Mouse (Mus musculus): ENCODE results near the gene Mgat5. TPM values are rescaled to one million over a fixed set of nuclear protein-coding genes. Genes with fewer than 3 reads are reported as not detected.
A peak's percentile ranks its signal among the peaks of the same experiment; 100 is the strongest.

Mgat5 gene
- polyA plus RNA-seq, 1 experiment from 2014 or later = 12.6 TPM

DNA sequence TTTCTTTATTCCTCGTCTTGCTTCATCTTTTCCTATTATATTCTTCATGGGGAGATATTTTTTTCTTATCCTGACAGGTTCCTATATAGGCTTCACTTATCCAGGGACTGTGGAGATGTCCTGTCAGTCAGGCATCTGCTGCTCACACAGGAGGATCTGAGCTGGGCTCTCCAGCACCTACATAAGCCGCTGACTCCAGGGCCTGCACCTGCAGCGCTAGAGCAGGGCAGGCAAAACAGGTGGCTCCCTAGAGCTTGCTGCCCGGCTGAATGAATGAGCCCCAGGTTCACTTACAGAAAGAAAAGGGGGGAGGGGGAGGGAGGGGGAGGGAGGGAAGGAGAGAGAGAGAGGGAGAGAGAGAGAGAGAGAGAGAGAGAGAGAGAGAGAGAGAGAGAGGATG lies 175.3 kb downstream of the Mgat5 start:
- no peak overlapping the region for H3K27ac ChIP-seq (replicated peaks)
- H3K27me3 ChIP-seq = no peaks in the 10 kb centered on the region
- no peak for ATAC-seq (replicated peaks)
- peaks cover 8% of the 10 kb centered on the region; the same call in 1 of the 2 replicates for H3K36me3 ChIP-seq
- H3K9me3 ChIP-seq = no peaks in the 10 kb centered on the region
- H3K4me3 ChIP-seq = no peak overlapping the region
- H3K4me2 ChIP-seq (replicated peaks) = no peak overlapping the region
- H3K9ac ChIP-seq (replicated peaks) = no peak overlapping the region
- 25% methylated on average over 4 of the region's 4 CpGs for WGBS
- peaks cover 21% of the 10 kb centered on the region for H3K4me1 ChIP-seq

- peak overlapping the region; percentile 48 for H3K27ac ChIP-seq (replicated peaks)
These were observed 176.1 kb downstream of the Mgat5 start for GRCm38 (mm10) chr1:127380749-127381501.

GRCm38 (mm10) chr1:127383071-127383470 lies 178.3 kb downstream of the Mgat5 start:
- no peak for ATAC-seq (replicated peaks)
- Histone ChIP-seq H3K4me1 (peaks cover 21% of the 10 kb centered on the region), H3K4me3 (no peak overlapping the region), H3K27me3 (no peaks in the 10 kb centered on the region), H3K9ac (replicated peaks) (no peak overlapping the region), H3K27ac (replicated peaks) (no peak overlapping the region), H3K9me3 (no peaks in the 10 kb centered on the region), H3K4me2 (replicated peaks) (no peak overlapping the region), H3K36me3 (peaks cover 20% of the 10 kb centered on the region; the same call in 1 of the 2 replicates)
- 82% methylated on average over 7 of the region's 7 CpGs for WGBS

More at GRCm38 (mm10) chr1:127380749-127381501, 176.1 kb downstream of the Mgat5 start:
- Histone ChIP-seq H3K4me3 (no peak overlapping the region), H3K9me3 (no peaks in the 10 kb centered on the region), H3K4me1 (peaks cover 21% of the 10 kb centered on the region), H3K27me3 (no peaks in the 10 kb centered on the region), H3K9ac (replicated peaks) (no peak overlapping the region), H3K4me2 (replicated peaks) (no peak overlapping the region), H3K36me3 (peaks cover 11% of the 10 kb centered on the region; the same call in 1 of the 2 replicates)
- peak; percentile 65 for ATAC-seq (replicated peaks)
- WGBS = 41% methylated on average over 13 of the region's 13 CpGs

DNA sequence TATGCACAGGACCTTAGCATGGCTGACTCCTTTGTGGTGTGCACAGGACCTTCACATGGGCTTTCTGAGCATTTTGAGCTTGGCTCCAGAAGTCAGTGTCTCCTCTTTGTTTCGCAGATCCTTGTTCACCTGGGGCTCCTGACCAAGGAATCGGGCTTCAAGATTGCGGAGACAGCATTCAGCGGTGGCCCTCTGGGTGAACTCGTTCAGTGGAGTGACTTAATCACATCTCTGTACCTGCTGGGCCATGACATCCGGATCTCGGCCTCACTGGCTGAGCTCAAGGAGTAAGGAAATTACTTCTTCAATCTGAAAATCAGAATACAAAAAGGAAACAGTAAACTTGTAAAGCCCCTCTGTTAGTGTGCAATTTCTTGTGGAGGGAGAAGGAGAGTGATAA lies 182.4 kb downstream of the Mgat5 start:
- 82% methylated on average over 7 of the region's 7 CpGs for WGBS

GRCm38 (mm10) chr1:127387661-127388060 lies 182.8 kb downstream of the Mgat5 start:
- peaks cover 41% of the 10 kb centered on the region for H3K36me3 ChIP-seq

More for the DNA sequence above, 182.4 kb downstream of the Mgat5 start:
- no peak overlapping the region for H3K9ac ChIP-seq (replicated peaks)
- no peaks in the 10 kb centered on the region for H3K27me3 ChIP-seq
- no peak overlapping the region for H3K4me3 ChIP-seq
- no peak overlapping the region for H3K4me2 ChIP-seq (replicated peaks)
- no peak for ATAC-seq (replicated peaks)
- peaks cover 41% of the 10 kb centered on the region for H3K36me3 ChIP-seq
- H3K9me3 ChIP-seq = no peaks in the 10 kb centered on the region
- peaks cover 7% of the 10 kb centered on the region; the same call in 1 of the 2 replicates for H3K4me1 ChIP-seq
- no peak overlapping the region for H3K27ac ChIP-seq (replicated peaks)

GRCm38 (mm10) chr1:127394716-127395115 lies 189.9 kb downstream of the Mgat5 start:
- Histone ChIP-seq H3K4me3 (no peak overlapping the region), H3K9ac (replicated peaks) (no peak overlapping the region), H3K4me2 (replicated peaks) (no peak overlapping the region), H3K27ac (replicated peaks) (no peak overlapping the region), H3K9me3 (no peaks in the 10 kb centered on the region), H3K27me3 (no peaks in the 10 kb centered on the region), H3K4me1 (no peaks in the 10 kb centered on the region; the same call in 1 of the 2 replicates), H3K36me3 (peaks cover 24% of the 10 kb centered on the region)
- WGBS = 85% methylated on average over 2 of the region's 2 CpGs
- ATAC-seq (replicated peaks) = no peak

More at GRCm38 (mm10) chr1:127387661-127388060, 182.8 kb downstream of the Mgat5 start:
- no peaks in the 10 kb centered on the region for H3K27me3 ChIP-seq
- no peak for ATAC-seq (replicated peaks)
- no peak overlapping the region for H3K9ac ChIP-seq (replicated peaks)
- WGBS = 88% methylated on average over 9 of the region's 9 CpGs
- H3K4me3 ChIP-seq = no peak overlapping the region
- no peak overlapping the region for H3K4me2 ChIP-seq (replicated peaks)
- no peaks in the 10 kb centered on the region for H3K9me3 ChIP-seq
- H3K4me1 ChIP-seq = peaks cover 7% of the 10 kb centered on the region; the same call in 1 of the 2 replicates
- no peak overlapping the region for H3K27ac ChIP-seq (replicated peaks)

- no peak for ATAC-seq (replicated peaks)
- H3K27ac ChIP-seq (replicated peaks) = no peak overlapping the region
- 85% methylated on average over 5 of the region's 5 CpGs for WGBS
- no peaks in the 10 kb centered on the region for H3K9me3 ChIP-seq
- no peaks in the 10 kb centered on the region for H3K27me3 ChIP-seq
- H3K4me2 ChIP-seq (replicated peaks) = no peak overlapping the region
- no peak overlapping the region for H3K9ac ChIP-seq (replicated peaks)
- H3K4me1 ChIP-seq = no peaks in the 10 kb centered on the region; the same call in 1 of the 2 replicates
- no peak overlapping the region for H3K4me3 ChIP-seq
- peaks cover 15% of the 10 kb centered on the region for H3K36me3 ChIP-seq
These were observed 190.9 kb downstream of the Mgat5 start for GRCm38 (mm10) chr1:127395724-127396123.

DNA sequence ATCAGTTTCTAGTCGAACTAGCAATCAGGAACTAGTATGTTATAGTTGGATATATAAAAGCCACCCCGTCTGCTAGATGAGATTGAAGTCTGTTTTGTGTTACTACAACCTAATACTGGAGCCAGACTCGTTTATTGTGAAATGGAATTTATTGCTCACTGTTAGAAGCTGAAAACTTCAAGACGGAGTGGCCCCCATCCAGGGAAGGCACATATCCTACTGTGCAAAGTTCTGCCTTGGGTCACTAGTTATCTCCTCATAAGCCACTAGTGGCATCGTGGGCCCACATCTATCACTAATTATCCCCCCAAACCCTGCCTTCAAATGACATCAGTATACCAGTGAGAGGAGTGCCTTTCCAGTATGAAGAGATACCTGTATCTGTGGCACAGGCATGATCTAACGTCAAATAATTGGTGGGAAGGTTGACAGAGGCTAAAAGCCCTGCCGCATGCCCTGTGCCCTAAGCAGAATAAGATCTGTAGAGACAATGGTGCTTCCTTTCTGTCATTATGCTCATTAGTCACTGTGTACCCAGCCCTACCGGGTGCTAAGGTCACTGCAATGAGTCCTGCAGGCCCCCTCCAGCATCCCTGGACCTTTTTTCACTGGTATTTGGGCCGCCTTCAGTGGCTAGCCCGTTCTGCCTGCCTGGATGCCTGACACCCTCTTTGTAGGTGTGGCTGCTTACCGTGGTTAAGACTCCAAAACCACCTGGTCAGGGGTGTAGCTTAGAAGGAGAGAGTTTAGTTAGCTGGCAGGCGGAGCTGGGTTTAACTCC lies 191.9 kb downstream of the Mgat5 start:
- no peaks in the 10 kb centered on the region for H3K9me3 ChIP-seq
- H3K27me3 ChIP-seq = no peaks in the 10 kb centered on the region
- H3K36me3 ChIP-seq = peaks cover 4% of the 10 kb centered on the region
- no peak overlapping the region for H3K27ac ChIP-seq (replicated peaks)
- H3K4me2 ChIP-seq (replicated peaks) = no peak overlapping the region
- no peak overlapping the region for H3K9ac ChIP-seq (replicated peaks)
- no peak overlapping the region for H3K4me3 ChIP-seq
- whole genome bisulfite sequencing = 80% methylated on average over 12 of the region's 12 CpGs
- no peak for ATAC-seq (replicated peaks)
- no peaks in the 10 kb centered on the region; the same call in 1 of the 2 replicates for H3K4me1 ChIP-seq

- no peak overlapping the region for H3K4me2 ChIP-seq (replicated peaks)
- H3K27me3 ChIP-seq = no peaks in the 10 kb centered on the region
- H3K9me3 ChIP-seq = no peaks in the 10 kb centered on the region
- H3K36me3 ChIP-seq = peaks cover 4% of the 10 kb centered on the region
- WGBS = 75% methylated on average over 13 of the region's 13 CpGs
- no peaks in the 10 kb centered on the region; the same call in 1 of the 2 replicates for H3K4me1 ChIP-seq
- no peak overlapping the region for H3K4me3 ChIP-seq
- no peak overlapping the region for H3K9ac ChIP-seq (replicated peaks)
- no peak for ATAC-seq (replicated peaks)
- H3K27ac ChIP-seq (replicated peaks) = no peak overlapping the region
These were observed 192.6 kb downstream of the Mgat5 start for GRCm38 (mm10) chr1:127397396-127397795.

DNA sequence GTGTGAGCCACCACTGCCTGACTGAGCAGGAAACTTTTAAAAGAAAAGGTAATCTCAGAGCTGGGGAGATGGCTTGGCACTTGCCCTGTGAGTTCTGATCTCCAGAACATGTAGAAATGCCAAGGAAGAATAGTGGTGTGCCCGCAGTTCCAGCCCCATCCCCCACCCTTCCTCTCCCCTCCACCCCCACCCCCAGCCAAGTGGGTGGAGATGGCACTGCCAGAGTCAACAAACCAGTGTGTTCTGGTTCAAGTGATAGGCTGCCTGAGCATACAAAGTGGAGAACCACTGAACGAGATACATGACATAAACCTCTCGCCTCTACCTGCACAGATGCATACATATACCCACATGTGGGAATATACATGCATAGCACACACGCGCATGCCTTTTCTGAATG lies 193.4 kb downstream of the Mgat5 start:
- 93% methylated on average over 5 of the region's 5 CpGs for WGBS
- H3K9me3 ChIP-seq = no peaks in the 10 kb centered on the region

GRCm38 (mm10) chr1:127400198-127400597 lies 195.4 kb downstream of the Mgat5 start:
- WGBS = 50% methylated on average over 2 of the region's 2 CpGs
- no peaks in the 10 kb centered on the region for H3K9me3 ChIP-seq
- H3K27ac ChIP-seq (replicated peaks) = no peak overlapping the region
- no peak overlapping the region for H3K9ac ChIP-seq (replicated peaks)
- no peak overlapping the region for H3K4me3 ChIP-seq
- H3K4me1 ChIP-seq = no peaks in the 10 kb centered on the region; the same call in 1 of the 2 replicates
- H3K4me2 ChIP-seq (replicated peaks) = no peak overlapping the region
- ATAC-seq (replicated peaks) = no peak
- H3K36me3 ChIP-seq = peaks cover 4% of the 10 kb centered on the region
- no peaks in the 10 kb centered on the region for H3K27me3 ChIP-seq

More for the DNA sequence above, 193.4 kb downstream of the Mgat5 start:
- Histone ChIP-seq H3K4me3 (no peak overlapping the region), H3K27ac (replicated peaks) (no peak overlapping the region), H3K4me1 (no peaks in the 10 kb centered on the region; the same call in 1 of the 2 replicates), H3K36me3 (peaks cover 4% of the 10 kb centered on the region), H3K27me3 (no peaks in the 10 kb centered on the region), H3K9ac (replicated peaks) (no peak overlapping the region), H3K4me2 (replicated peaks) (no peak overlapping the region)
- no peak for ATAC-seq (replicated peaks)

DNA sequence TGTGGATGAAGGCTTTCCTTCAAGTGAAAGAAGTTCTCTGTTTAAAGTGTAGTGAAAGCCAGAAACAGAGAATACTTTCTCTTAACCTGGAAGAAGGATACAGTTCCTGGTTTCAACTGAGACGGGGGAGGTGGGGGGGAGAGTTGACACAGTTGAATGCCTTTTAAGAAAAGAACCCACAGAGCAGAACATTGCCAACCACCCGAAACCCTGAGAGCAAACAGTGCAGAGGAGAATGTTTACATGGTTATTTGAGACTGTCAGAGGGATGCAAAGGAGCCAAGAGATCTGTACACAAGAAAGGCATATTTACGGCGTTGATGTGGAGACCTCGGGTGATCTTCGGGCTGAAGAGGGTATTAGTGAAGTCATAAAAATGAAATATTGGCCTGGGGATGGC lies 195.9 kb downstream of the Mgat5 start:
- Histone ChIP-seq H3K36me3 (peaks cover 4% of the 10 kb centered on the region), H3K9me3 (no peaks in the 10 kb centered on the region), H3K27me3 (no peaks in the 10 kb centered on the region), H3K4me3 (no peak overlapping the region), H3K27ac (replicated peaks) (no peak overlapping the region), H3K4me2 (replicated peaks) (no peak overlapping the region), H3K9ac (replicated peaks) (no peak overlapping the region), H3K4me1 (no peaks in the 10 kb centered on the region)
- ATAC-seq (replicated peaks) = no peak
- 25% methylated on average over 6 of the region's 6 CpGs for WGBS

Data from forebrain, embryonic 15.5 days (tissue).